Mouse (Mus musculus) retina, embryonic 14.5 days (tissue): ENCODE results near the gene Naif1.
A peak's percentile ranks its signal among the peaks of the same experiment; 100 is the strongest.

Source experiments
- DNase-seq: peaks from one replicate; pipeline ENCODE4 v3.0.0-alpha.2; 2015; ENCODE audit warnings: low spot score

Gene Naif1

DNA sequence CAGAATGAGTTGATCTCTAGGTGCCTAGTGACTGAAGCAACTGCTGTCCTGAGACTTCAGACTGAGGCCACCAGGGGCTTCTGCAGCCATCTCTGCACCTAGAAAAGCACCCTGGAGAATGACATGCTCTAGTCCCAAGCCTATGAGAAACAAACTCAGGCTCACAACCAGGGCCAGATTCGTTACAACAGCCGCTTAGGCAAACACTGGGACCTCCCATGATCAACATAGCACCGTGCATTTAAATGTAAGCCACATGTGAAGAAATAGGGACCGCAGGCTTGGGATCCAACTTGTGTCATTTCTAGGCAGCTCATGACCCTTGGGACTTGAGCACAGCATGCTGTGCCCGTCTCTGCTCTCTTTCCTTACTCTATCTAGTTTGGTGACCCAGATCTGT, 22.5 kb upstream of the Naif1 start:
- no peak for DNase-seq

DNA sequence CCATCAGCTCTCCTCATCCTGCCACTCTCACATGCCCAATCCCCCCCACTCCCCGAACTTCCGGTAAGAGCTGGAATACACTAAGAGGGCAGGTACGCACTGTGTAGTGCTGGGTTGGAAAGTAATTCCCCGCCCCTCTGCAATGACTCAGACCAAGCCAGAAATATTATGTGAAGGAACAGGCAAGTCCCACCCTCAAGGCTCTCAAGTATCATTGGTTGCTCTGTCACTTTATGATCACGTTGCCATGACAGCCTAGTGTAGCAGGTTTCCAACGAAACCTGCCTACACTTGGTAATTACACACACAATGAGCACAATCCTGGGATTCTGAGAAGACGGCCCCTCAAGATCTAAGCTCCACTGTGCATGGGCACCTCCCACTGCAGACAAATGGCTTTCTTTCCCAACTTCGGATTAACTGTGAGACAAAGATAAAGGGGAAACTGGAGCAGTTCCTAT, 22.0 kb upstream of the Naif1 start:
- DNase-seq, result no peak

DNA sequence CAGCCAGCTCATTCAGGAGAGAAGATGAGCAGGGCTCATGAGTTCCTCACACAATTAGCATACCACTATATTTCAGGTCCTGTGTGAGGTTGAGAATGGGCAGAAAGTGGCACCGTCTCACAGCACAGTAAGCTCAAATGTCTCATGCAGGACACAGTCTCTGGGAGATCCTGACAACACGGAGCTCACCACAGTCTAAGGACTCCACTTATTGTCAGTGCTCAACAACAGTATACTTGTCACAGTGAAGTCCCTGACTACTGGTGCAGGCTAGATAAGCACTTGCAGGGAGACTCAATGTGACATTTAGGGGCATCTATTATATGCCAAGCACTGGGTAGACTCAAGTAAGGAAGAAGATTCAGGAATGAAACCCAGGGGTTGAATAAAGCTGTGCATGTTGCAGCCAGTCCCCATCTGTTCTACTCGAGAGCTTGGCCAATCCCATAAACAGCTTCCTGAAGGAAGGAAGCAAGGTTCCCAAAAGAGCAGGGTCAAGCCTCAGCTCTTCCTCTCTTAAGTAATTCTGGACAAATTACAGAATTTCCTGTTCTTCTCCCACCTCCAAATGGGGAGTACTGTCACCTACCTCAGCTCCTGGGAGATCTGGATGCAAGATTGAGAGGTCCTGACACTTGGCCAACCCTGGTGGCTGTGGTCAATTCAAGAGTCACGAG, 20.9 kb upstream of the Naif1 start:
- no peak for DNase-seq

DNA sequence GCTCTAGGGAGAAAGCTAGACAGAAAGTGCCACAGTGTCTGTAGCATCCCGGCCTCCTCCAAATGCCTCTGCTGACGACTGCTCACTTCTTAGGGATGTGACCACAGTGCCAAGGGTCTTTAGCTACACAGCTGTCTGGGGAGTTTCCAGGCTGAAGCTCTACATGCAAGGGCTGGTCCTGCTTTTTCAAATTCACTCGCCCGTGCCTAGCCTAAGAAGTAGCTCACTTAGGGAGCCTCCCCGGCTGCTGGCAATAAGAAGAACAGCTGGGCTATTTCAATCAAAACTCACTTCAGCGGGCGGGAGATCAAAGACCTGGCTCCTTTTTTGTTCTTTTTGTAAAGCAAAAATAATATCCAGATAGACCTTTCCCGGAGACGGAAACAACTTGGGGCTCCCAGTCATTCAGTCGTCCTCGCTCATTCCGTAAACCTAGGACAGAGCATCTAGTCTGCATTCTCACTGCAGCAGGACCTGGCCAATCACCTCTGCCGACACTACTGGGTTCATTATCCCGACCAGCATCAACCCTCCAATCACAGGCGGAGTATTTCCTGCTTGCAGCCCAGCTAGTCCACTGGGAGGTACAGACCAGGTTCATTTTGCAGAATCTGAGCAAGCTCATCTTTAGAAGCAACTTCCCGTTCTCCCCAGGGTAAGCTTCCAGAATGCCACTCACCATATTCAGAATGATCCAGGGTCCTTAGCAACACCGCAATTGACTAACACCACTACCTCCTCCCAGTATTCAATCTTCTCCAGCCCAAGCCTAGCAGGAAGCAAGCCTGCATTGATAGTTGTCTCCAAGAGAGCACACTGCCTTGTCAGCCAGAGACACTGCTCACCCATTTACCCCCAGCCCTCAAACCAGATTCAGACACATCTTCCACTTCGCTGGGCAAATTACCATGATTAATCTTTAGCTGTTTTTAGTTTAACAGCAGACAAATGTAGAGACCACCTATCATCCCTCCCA, 19.3 kb upstream of the Naif1 start:
- peak; percentile 92 for DNase-seq

DNA sequence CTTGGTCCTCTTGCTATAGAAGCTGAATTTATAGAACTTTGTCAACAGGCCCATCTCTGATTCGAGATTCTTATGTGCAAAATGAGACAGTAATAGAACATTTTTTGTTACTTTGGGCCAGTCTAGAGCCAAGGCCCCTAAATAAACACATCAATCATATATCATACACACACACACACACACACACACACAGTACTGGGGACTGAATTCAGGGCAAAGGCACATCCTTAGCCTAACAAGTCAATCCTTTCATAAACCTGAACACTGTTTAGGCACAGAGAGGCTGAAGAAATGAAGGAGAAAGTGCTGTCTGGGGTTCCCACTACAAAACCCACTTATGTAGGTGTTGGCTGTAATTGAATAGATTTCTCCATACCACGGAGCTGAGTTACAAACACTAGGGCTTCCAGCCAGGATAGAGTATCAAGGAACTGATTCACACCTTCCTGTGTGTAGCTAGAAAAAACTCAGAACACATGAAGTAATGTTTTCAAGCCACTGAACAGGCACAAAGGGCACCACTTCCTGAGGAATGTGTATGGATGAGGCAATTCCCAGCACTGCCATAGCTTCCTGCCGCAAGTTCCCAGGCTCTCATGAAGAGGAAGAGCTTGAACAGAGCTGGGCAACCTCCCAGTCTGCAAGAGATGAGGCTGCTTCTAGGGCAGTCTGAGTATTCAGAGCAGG, 13.4 kb upstream of the Naif1 start:
- peak; percentile 23 for DNase-seq

DNA sequence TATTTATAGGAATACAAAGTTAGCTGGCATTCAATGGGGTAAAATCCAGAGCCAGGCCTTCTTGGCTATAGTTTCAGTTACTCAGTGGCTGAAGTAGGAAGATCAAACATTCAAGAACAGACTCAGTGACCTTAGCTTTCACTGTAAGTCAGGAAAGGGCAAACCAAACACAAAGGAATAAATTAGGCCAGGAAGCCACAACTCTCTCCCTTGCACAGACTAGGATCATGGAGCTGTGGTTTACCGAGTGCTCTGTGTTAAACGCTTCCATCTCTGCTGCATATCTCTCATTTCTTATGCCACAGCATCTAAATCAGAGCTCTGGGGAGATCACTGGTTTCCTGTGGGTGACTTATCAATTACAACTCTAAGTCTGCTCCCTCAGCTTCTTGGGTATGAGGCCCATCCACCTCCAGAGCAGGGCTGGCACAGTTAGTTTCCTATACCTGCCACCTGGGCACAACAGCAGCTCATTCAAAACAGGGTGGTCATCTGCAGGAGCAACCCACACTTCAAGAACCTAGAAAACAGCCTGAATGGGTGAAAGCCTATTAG, 12.6 kb upstream of the Naif1 start:
- DNase-seq, result no peak

DNA sequence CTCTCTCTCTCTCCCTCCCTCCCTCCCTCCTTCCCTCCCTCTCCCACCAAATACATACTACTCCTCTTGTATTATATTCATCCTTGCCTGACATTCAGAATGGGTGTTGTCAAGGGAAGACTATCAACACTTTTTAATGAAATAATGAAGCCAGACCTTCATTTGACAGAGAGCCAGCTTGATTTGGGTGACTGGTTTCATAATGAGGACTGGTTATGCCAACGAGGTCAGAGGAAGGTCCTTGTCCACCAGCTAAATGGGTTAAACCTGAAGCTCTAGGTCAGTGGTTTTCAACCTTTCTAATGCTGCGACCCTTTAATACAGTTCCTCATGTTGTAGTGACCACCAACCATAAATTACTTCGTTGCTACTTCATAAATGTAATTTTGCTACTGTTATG, 11.5 kb upstream of the Naif1 start:
- no peak for DNase-seq

DNA sequence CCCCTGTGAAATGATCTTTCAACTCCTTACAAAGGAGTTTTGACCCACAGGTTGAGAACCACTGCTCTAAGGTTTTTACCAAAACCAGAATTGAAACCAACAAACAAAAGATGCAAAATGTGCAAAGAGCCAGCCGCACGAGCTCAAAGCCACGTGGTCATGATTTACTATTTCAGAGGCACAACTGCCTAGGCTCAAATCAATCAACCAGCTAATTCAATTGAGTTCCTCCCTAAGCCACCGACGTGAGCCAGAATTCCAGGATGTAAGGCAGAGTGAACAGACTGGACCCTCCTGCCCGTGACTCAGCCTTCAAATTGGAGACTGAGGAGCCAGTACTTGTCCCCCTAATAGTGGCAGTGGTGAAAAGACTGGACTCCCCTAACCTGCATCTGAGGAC, 11.1 kb upstream of the Naif1 start:
- DNase-seq, result peak; percentile 26

DNA sequence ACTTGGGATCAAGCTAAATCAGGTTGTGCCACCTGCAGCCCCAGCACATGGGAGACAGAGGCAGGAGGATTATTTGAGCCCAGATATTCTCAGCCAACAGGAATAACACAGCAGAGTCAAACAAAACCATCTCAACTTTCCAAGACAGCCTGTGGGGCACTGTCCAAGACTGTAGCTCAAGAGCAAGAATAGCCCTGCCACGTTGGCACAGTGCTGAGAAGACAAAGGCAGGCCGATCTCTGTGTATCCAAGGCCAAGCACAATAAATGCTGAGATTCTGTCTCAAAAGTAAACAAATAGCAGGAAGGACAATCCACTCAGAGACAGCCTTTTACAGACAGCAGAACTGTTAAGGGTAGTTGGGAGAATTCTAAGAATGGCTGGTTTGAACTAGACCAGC, 10.1 kb upstream of the Naif1 start:
- no peak for DNase-seq

DNA sequence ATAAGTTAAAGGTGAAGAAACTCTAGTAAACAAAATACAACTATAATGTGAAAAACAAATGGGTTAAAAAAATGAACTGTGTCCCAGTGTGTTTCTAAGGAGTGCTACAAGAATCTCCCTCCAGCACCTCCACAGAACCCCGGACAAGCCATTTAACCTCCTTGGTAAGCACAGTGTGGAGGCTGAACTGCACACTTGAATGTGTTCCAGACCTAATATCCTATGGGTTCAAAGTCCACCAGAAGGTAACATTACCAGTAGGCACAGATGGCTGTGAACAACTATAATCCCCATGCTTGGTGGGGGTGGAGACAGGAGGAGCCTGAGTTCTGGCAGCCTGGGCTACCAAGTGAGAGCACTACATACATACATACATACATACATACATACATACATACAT, 9.6 kb upstream of the Naif1 start:
- DNase-seq, result no peak

DNA sequence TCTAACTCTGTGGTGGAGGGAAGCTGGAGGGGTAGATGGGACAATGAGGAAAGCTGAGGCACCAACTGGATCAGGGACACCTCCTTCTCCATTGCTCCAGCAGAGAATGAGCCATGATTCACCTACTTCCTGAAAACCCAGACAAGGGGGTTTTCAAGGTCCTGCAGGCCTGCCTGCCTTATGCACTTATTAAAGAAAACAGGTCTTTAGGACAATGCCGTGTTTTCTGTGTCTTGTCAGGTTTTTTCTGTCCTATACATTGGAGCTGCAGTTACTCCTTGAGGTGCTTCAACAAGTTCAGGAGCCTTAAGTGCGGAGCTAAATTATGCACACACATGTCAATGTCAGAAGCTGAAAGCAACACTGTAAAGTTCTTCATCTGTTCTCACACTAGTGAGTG, 8.7 kb upstream of the Naif1 start:
- DNase-seq, result no peak

DNA sequence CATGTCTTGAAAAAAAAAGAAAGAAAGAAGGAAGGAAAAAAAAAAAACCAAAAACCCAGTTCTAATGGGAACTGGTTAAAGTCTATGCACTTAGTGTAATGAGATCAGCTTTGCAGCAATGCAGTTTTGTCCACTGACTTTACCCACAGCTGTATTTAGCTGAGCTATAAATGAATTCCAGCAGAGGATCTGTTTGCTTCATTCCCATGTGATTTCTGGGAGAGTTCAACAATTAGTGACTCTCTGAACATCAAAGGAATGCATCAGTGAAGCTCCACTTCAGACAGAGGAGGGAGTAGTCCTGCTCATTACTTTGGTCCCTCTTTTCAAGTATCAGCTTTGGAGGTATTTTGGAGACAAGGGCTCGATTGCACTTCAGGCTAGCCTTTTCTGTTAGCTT, 4.7 kb upstream of the Naif1 start:
- DNase-seq, result no peak

DNA sequence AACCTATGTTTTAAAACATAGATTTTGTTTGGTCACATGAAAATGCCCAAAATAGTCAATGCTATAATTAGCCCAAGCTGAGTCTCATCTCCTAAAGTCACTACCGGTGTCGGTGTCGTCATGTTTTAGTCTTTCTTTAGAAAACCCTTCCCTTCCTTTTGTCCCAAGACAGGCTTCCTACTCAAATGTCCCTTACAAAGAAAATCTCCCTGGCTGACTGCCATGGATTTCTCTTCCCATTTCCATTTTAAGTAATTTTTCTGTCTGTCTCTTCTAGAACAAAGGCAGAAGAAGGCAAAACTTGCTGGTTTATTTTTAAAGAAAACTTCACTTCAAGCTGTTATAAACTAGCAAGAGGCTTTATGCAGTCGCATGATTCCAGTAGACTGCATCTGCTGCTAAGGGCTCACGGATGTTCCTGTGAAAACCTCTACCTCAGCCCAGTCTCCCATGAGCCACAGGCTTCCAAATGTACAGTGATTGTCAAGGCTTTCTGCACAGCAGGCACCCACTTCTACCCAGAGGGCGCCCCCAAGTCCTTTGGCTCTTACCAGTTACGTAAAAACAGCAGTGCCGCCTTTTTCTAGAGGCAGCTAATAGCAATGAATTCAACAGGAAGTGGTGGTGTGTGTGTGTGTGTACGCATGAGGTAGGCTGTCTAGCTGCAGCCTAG, 2.9 kb upstream of the Naif1 start:
- no peak for DNase-seq

DNA sequence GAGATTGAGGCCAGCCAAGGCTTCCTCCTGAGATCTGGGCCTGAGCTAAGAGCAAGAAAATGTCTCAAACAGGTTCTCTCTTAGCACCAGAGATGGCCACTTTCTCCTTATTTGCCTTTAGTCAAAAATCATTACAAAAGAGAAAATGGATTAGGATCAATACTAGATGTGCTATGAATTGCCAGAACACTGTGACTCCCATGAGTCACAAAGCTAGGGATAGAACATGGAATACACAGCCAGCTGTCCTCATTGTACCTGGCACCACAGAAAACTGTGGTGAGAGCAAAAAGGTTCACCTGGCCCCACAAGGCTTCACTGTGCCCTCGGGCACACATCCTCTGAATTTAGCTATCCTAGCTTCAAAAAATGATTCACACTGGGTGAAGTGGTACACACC, 1.8 kb upstream of the Naif1 start:
- DNase-seq, result no peak

DNA sequence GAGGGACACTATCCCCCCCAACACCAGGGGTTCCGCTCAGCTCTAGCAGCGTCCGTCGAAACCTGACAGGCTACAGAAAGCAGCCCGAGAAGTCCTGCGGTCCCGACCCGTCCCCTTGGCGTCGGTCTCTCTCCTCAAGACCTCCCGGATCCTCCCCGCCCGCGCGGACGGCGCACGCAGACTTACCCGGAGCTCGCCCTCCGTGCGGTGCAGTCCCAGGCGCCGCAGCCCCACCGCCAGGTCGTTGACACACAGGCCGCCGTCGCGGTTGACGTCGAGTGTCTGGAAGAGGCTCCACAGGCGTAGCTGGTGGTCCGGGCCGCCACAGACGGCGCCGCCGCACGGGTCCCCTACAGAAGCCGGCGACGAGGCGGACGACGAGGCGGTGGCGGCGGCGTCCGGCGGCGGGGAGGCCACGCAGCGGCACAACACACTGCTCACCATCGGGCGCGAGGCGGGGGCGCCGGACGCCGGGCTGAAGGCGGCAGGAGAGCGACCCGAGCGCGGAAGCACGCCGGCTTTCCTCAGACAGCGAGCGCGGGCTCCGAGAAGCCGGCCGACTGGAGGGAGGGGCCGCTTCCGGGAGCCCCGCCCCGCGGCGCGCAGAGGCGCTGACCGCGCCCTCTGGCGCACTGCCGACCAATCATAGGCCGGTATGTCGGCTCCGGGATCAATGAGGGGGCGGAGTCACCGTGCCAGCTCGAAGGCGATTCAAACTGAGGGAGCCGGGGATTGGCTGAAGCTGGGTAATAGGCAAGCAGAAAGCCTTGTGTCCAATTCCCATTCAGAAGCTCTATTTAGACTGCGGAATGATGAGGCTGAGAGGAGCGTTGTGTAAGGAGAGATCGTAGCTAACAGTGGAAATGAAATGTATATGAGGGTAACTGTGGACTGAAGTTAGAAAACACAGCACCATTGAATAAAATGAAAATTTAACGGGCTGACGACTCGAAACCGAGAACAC, 906 bp downstream of the Naif1 start, which contains the start of gene Slc25a25:
Gene Slc25a25 (minus strand): TSS at position 565 of the 964 bp plus-strand sequence.
- peak; percentile 98 for DNase-seq

DNA sequence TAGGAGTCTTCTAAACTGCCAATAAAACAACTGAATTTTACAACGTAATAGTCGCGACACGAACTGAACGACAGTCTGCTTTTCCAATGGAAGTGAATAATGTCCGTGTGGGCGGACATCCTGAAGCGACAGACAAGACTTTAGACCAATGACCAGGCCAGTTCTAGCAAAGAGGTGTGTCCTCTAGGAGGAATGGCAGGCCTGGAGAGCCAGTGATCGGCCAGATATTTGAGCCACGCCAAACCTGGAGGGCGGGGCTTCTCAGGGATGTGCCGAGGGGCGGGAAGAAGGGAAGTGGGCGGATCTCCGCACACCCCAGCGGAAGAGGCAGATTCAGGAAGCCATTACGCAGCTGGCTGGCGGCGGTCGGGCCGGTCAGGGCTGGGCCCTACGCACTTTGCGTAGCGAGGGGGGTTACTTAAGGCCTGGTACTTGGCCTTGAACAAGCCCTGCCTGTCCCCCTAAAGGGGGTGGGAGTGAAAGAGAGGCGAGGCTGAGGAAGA, 1.7 kb downstream of the Naif1 start:
- DNase-seq, result peak; percentile 99

DNA sequence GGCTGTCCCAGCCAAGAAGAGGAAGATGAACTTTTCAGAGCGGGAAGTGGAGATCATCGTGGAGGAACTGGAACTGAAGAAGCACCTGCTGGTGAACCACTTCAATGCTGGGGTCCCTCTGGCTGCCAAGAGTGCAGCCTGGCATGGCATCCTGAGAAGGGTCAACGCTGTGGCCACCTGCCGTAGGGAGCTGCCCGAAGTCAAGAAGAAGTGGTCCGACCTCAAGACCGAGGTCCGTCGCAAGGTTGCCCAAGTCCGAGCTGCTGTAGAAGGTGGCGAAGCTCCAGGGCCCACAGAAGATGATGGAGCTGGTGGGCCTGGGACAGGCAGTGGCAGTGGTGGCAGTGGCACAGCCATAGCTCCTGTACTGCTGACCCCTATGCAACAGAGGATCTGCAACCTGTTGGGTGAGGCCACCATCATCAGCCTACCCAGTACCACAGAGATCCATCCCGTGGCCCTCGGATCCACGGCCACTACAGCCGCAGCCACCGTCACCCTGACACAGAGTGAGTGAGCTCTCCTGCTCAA, 2.2 kb downstream of the Naif1 start:
- no peak for DNase-seq

DNA sequence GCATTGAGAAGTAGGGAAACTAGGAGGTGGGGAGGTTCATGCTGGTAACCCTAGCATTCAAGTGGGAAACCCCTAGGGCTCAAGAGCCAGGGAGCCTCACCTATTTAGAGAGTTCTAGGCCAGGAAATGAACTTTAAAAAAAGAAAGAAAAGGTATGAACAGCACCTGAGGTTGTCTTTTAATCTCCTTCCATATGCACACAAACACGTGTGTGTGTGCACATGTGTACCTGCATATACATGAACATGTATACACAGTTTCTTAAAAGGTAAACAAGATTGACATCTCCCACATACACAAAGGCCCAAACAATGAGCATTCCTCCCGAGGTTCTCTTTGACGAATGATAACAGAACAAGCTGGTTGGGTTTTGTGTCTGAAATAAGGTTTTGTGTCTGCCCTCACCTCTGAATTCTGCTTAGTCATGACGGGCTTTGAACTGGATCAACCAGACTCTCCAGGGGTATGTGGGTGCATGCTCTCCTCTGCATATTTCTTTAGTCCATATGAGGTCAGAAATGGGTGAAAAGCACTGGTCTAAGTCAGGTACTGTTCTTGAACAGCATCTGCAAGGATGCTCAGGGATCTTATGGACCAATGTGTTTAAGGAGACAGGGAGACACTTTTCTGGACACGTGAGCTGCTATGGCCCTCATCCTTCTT, 3.5 kb downstream of the Naif1 start:
- no peak for DNase-seq

DNA sequence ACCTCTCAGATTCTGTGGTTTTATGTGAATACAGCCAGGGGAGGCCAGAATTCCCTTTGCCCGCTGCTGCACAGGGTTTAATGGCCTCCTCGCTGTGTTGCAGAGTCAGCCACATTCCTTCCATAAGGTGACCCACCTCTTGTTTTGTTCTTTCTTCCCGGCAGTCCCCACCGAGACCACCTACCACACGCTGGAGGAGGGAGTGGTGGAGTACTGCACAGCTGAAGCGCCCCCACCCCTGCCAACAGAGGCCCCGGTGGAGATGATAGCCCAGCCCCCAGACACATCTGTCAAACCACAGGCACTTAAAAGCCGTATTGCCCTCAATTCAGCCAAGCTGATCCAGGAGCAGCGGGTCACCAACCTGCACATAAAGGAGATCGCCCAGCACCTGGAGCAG, 4.4 kb downstream of the Naif1 start:
- DNase-seq, result no peak

DNA sequence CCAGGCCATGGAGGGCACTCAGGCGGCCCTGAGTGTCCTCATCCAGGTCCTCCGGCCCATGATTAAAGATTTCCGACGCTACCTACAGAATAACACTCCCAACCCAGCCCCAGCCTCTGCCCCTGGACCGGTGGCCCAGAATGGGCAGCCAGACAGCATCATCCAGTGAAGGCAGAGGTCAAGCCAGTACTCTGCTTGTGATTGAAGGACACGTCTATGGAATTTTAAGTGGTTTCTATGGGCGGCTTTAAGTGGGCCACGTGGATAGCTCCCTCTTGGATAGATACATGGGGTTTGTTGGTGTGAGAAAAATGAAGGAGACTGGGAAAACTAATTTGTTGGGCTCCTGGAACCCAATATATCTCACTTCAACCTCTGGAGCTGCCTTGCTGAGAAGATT, 4.8 kb downstream of the Naif1 start:
- no peak for DNase-seq
